Mouse (Mus musculus): ENCODE results near the gene 4930404H24Rik. TPM values are rescaled to one million over a fixed set of nuclear protein-coding genes. Genes with fewer than 3 reads are reported as not detected.

The 4930404H24Rik gene
- polyA plus RNA-seq, 1 experiment: not detected

- 81% methylated on average over 5 of the region's 5 CpGs for WGBS
- H3K27ac ChIP-seq (ENCODE audit: insufficient read depth, low read depth, low read length): no peak overlapping the region
- peaks cover 22% of the 10 kb centered on the region for H3K4me1 ChIP-seq (ENCODE audit: control insufficient read depth, insufficient read depth, low read length)
- H3K4me3 ChIP-seq (ENCODE audit: insufficient read depth, low read depth, low read length): no peak overlapping the region
- TF ChIP-seq CTCF (IDR thresholded peaks at IDR 0.05; ENCODE audit: insufficient read depth, low read depth, low read length) (no peak), POLR2A (IDR thresholded peaks at IDR 0.05; ENCODE audit: insufficient read depth, low read depth, low read length) (no peak)
Observed at GRCm38 (mm10) chr2:153530948-153531347, 38.4 kb downstream of the 4930404H24Rik start.

- TF ChIP-seq POLR2A (IDR thresholded peaks at IDR 0.05; ENCODE audit: insufficient read depth, low read depth, low read length) (no peak), CTCF (IDR thresholded peaks at IDR 0.05; ENCODE audit: insufficient read depth, low read depth, low read length) (no peak)
- Histone ChIP-seq H3K27ac (ENCODE audit: insufficient read depth, low read depth, low read length) (no peak overlapping the region), H3K4me1 (ENCODE audit: control insufficient read depth, insufficient read depth, low read length) (peaks cover 5% of the 10 kb centered on the region), H3K4me3 (ENCODE audit: insufficient read depth, low read depth, low read length) (no peak overlapping the region)
- 85% methylated on average over 1 of the region's 1 CpGs for WGBS
Observed at GRCm38 (mm10) chr2:153533981-153534380, 41.4 kb downstream of the 4930404H24Rik start.

GRCm38 (mm10) chr2:153538898-153539297, 46.3 kb downstream of the 4930404H24Rik start:
- no peak overlapping the region for H3K27ac ChIP-seq (ENCODE audit: insufficient read depth, low read depth, low read length)
- WGBS: 96% methylated on average over 3 of the region's 3 CpGs
- no peak overlapping the region for H3K4me3 ChIP-seq (ENCODE audit: insufficient read depth, low read depth, low read length)
- peaks cover 11% of the 10 kb centered on the region for H3K4me1 ChIP-seq (ENCODE audit: control insufficient read depth, insufficient read depth, low read length)
- TF ChIP-seq POLR2A (IDR thresholded peaks at IDR 0.05; ENCODE audit: insufficient read depth, low read depth, low read length) (no peak), CTCF (IDR thresholded peaks at IDR 0.05; ENCODE audit: insufficient read depth, low read depth, low read length) (no peak)

GRCm38 (mm10) chr2:153542936-153543668, 50.5 kb downstream of the 4930404H24Rik start:
- H3K4me3 ChIP-seq (ENCODE audit: insufficient read depth, low read depth, low read length): no peak overlapping the region
- no peak for TF ChIP-seq POLR2A (IDR thresholded peaks at IDR 0.05; ENCODE audit: insufficient read depth, low read depth, low read length)
- TF ChIP-seq CTCF (IDR thresholded peaks at IDR 0.05; ENCODE audit: insufficient read depth, low read depth, low read length): no peak
- H3K27ac ChIP-seq (ENCODE audit: insufficient read depth, low read depth, low read length): no peak overlapping the region
- WGBS: 88% methylated on average over 8 of the region's 8 CpGs
- H3K4me1 ChIP-seq (ENCODE audit: control insufficient read depth, insufficient read depth, low read length): peaks cover 19% of the 10 kb centered on the region

Other genes with a start within 250 kb of the 4930404H24Rik start
- not detected in 2 replicates for gene Kif3b, start 201.4 kb upstream of the 4930404H24Rik start, polyA plus RNA-seq (2012; ENCODE audit: insufficient read depth, insufficient read length, low replicate concordance, missing spikeins)
- gene Asxl1, start 147.0 kb upstream of the 4930404H24Rik start, polyA plus RNA-seq (2012; ENCODE audit: insufficient read depth, insufficient read length, low replicate concordance, missing spikeins): 329 TPM in 1 of 2 replicates, not detected in the other
- gene Nol4l, start 37.2 kb downstream of the 4930404H24Rik start, polyA plus RNA-seq (2012; ENCODE audit: insufficient read depth, insufficient read length, low replicate concordance, missing spikeins): 194 TPM in 1 of 2 replicates, not detected in the other
- not detected in 2 replicates for gene Commd7, start 140.0 kb downstream of the 4930404H24Rik start, polyA plus RNA-seq (2012; ENCODE audit: insufficient read depth, insufficient read length, low replicate concordance, missing spikeins)
- gene Dnmt3b, start 156.7 kb downstream of the 4930404H24Rik start, polyA plus RNA-seq (2012; ENCODE audit: insufficient read depth, insufficient read length, low replicate concordance, missing spikeins): not detected in 2 replicates
- gene Dnmt3c, start 203.9 kb downstream of the 4930404H24Rik start, polyA plus RNA-seq (2012; ENCODE audit: insufficient read depth, insufficient read length, low replicate concordance, missing spikeins): not detected in 2 replicates
- gene Mapre1, start 248.5 kb downstream of the 4930404H24Rik start, polyA plus RNA-seq (2012; ENCODE audit: insufficient read depth, insufficient read length, low replicate concordance, missing spikeins): 41.3 and 62.3 TPM in 2 replicates

All from olfactory bulb, adult 2 months (tissue).